Comparison of ENCODE assay signal across 13 mouse cellular contexts in genomic region chr5:134963546-134963945, GRCm38 (mm10). TPM values are rescaled to one million over a fixed set of nuclear protein-coding genes. Genes with fewer than 3 reads are reported as not detected.
A peak's percentile ranks its signal among the peaks of the same experiment; 100 is the strongest.
DNase-seq lines count a peak whose midpoint lies in the region; TF ChIP-seq lines count a peak whose summit lies in the region.
"Had no signal": no experiment of that assay in that cellular context is flagged by ENCODE, and none has a peak within 500 bp of the region (broad histone marks: within the 10 kb centered on the region; RNA-seq: fewer than 3 reads in every experiment).

No protein-coding gene starts in this region.

- no peak for TF ChIP-seq CTCF in gastrocnemius, adult 2 months (IDR thresholded peaks at IDR 0.05)
- no peak for TF ChIP-seq CTCF in layer of hippocampus, adult 2 months (conservative IDR thresholded peaks at IDR 0.05)

- H3K27ac ChIP-seq in gastrocnemius, adult 2 months, result no peak overlapping the region
- no peak overlapping the region for H3K27ac ChIP-seq in layer of hippocampus, adult 2 months
- H3K27ac ChIP-seq: forebrain, embryonic 12.5 days; stomach, embryonic 15.5 days had no signal

- no peak overlapping the region for H3K4me3 ChIP-seq in gastrocnemius, adult 2 months
- no peak overlapping the region for H3K4me3 ChIP-seq in layer of hippocampus, adult 2 months
- H3K4me3 ChIP-seq: forebrain, embryonic 12.5 days; stomach, embryonic 15.5 days had no signal

- peak; percentile 31 for DNase-seq in gastrocnemius, postnatal 14 days
- no peak for DNase-seq in gastrocnemius, adult 2 months
- DNase-seq in urinary bladder, postnatal 14 days (ENCODE audit: low spot score), result peak; percentile 55
- no peak for DNase-seq in urinary bladder, postnatal 10 days (ENCODE audit: low spot score)
- peak; percentile 67 to 68 for DNase-seq in heart, postnatal 10 days
- no peak for DNase-seq in layer of hippocampus, adult 2 months (ENCODE audit: low spot score in 2 of 2)
- no peak for DNase-seq in right cerebral cortex, postnatal 4 days
- no peak for DNase-seq in left cerebral cortex, adult 9 months (ENCODE audit: low spot score in 2 of 2)
- DNase-seq: cerebellum, postnatal 25 days had no signal

- intact Hi-C loops in gastrocnemius, postnatal 14 days (cut with DNase I; ENCODE audit: low total_unique reads), result loop anchor here (5.0 kb wide), 2 partner anchors 36 to 56 kb away; partner anchors contain the start of gene Tmem270
- intact Hi-C loops in gastrocnemius, adult 2 months (cut with DNase I), result no loop called here
- intact Hi-C loops in heart, postnatal 10 days (cut with DNase I), result no loop called here

RNA-seq across cellular contexts. Expression of gene Cldn4, which starts 16.8 kb away (rescaled TPM):
- total RNA-seq in gastrocnemius, postnatal 14 days (2021), result not detected
- total RNA-seq in gastrocnemius, adult 2 months (2021), result not detected
- under 1 TPM in 1 of 2 experiments, not detected in 1; 0.14 TPM for total RNA-seq in heart, postnatal 10 days (2021)
- not detected for total RNA-seq in layer of hippocampus, adult 2 months (2021)
- total RNA-seq: gastrocnemius, postnatal 4 days; megakaryocyte progenitor cell, adult 5-6 weeks had no signal

RNA-seq across cellular contexts. Expression of gene Cldn3, which starts 22.5 kb away (rescaled TPM):
- under 1 TPM in 1 of 2 experiments, not detected in 1; 0.27 TPM for total RNA-seq in gastrocnemius, postnatal 14 days (2021)
- not detected for total RNA-seq in gastrocnemius, adult 2 months (2021)
- under 1 TPM; 0.27 to 0.41 TPM for total RNA-seq in heart, postnatal 10 days (2021)
- total RNA-seq in layer of hippocampus, adult 2 months (2021), result under 1 TPM in 1 of 2 experiments, not detected in 1; 0.37 TPM
- total RNA-seq: megakaryocyte progenitor cell, adult 5-6 weeks had no signal

RNA-seq across cellular contexts. Expression of gene Mettl27, which starts 31.4 kb away (rescaled TPM):
- total RNA-seq in gastrocnemius, postnatal 14 days (2021), result 1 to 10 TPM; 4.9 to 6.2 TPM
- total RNA-seq in gastrocnemius, adult 2 months (2021), result 1 to 10 TPM; 4.2 to 4.6 TPM
- total RNA-seq in heart, postnatal 10 days (2021), result 1 to 10 TPM; 7.0 to 7.4 TPM
- 10 to 100 TPM in 1 of 2 experiments, 1 to 10 TPM in 1; 8.2 to 10.8 TPM for total RNA-seq in layer of hippocampus, adult 2 months (2021)

RNA-seq across cellular contexts. Expression of gene Abhd11, which starts 45.4 kb away (rescaled TPM):
- total RNA-seq in gastrocnemius, postnatal 14 days (2021), result 10 to 100 TPM; 64.1 to 69.1 TPM
- 10 to 100 TPM; 45.5 to 56.8 TPM for total RNA-seq in gastrocnemius, adult 2 months (2021)
- 10 to 100 TPM; 58.2 to 64.1 TPM for total RNA-seq in heart, postnatal 10 days (2021)
- 10 to 100 TPM; 30.0 to 32.7 TPM for total RNA-seq in layer of hippocampus, adult 2 months (2021)

RNA-seq across cellular contexts. Expression of gene Cldn13, which starts 48.2 kb away (rescaled TPM):
- total RNA-seq in gastrocnemius, postnatal 14 days (2021), result not detected
- not detected for total RNA-seq in gastrocnemius, adult 2 months (2021)
- total RNA-seq in heart, postnatal 10 days (2021), result not detected
- total RNA-seq in layer of hippocampus, adult 2 months (2021), result not detected
- total RNA-seq: gastrocnemius, postnatal 4 days had no signal

Comparison
In these comparisons a context has a peak if more than half of its experiments do, and no peak if none do; other contexts are left out.
1. DNase-seq: peak in gastrocnemius, postnatal 14 days (single experiment), urinary bladder, postnatal 14 days (single experiment) and heart, postnatal 10 days (2 of 2); none in gastrocnemius, adult 2 months (single experiment), urinary bladder, postnatal 10 days (single experiment), layer of hippocampus, adult 2 months (0 of 2), right cerebral cortex, postnatal 4 days (single experiment) and left cerebral cortex, adult 9 months (0 of 2).